Mouse (Mus musculus) thymus, postnatal 25 days (tissue): ENCODE measurements around the gene Cd200r4.
A peak's percentile ranks its signal among the peaks of the same experiment; 100 is the strongest.
"Not testable (repeated sequence)": the region's sequence is repeated elsewhere in the genome, so short reads cannot be mapped to it uniquely, and the experiment has no call there.

Experiments
- DNase-seq: peaks from one replicate; pipeline ENCODE4 v3.0.0; 2022

Cd200r4 gene

GRCm38 (mm10) chr16:44811544-44811943, at the start of gene Cd200r4:
Gene Cd200r4 (plus strand): TSS chr16:44811733.
- no peak for DNase-seq

- no peak for DNase-seq
These were observed 49.7 kb upstream of the Cd200r4 start for GRCm38 (mm10) chr16:44761811-44762210.

GRCm38 (mm10) chr16:44765555-44766319, 45.8 kb upstream of the Cd200r4 start, which contains the start of gene Cd200r1:
Gene Cd200r1 (plus strand): TSS chr16:44765736.
- peak; percentile 36 for DNase-seq

GRCm38 (mm10) chr16:44766320-44766892, 45.1 kb upstream of the Cd200r4 start:
- peak; percentile 11 for DNase-seq

- no peak for DNase-seq
These were observed 44.0 kb upstream of the Cd200r4 start for GRCm38 (mm10) chr16:44767506-44767905.

GRCm38 (mm10) chr16:44767967-44768366, 43.6 kb upstream of the Cd200r4 start:
- DNase-seq = no peak

- DNase-seq = no peak
These were observed 39.0 kb upstream of the Cd200r4 start for GRCm38 (mm10) chr16:44772577-44772976.

GRCm38 (mm10) chr16:44773673-44774072, 37.9 kb upstream of the Cd200r4 start:
- DNase-seq = no peak

GRCm38 (mm10) chr16:44774201-44774600, 37.3 kb upstream of the Cd200r4 start:
- DNase-seq = no peak

GRCm38 (mm10) chr16:44778538-44779147, 32.9 kb upstream of the Cd200r4 start:
- DNase-seq = peak; percentile 50

- no peak for DNase-seq
These were observed 32.0 kb upstream of the Cd200r4 start for GRCm38 (mm10) chr16:44779494-44779893.

GRCm38 (mm10) chr16:44780751-44781150, 30.8 kb upstream of the Cd200r4 start:
- no peak for DNase-seq

GRCm38 (mm10) chr16:44786934-44787333, 24.6 kb upstream of the Cd200r4 start:
- DNase-seq = no peak

- DNase-seq = no peak
These were observed 17.1 kb upstream of the Cd200r4 start for GRCm38 (mm10) chr16:44794416-44794815.

GRCm38 (mm10) chr16:44805976-44806375, 5.6 kb upstream of the Cd200r4 start:
- DNase-seq = no peak

GRCm38 (mm10) chr16:44810223-44810622, 1.3 kb upstream of the Cd200r4 start:
- not testable (repeated sequence) for DNase-seq

GRCm38 (mm10) chr16:44812468-44813065, 1.0 kb downstream of the Cd200r4 start:
- no peak for DNase-seq

GRCm38 (mm10) chr16:44818010-44818409, 6.5 kb downstream of the Cd200r4 start:
- DNase-seq = no peak

- DNase-seq = no peak
These were observed 9.0 kb downstream of the Cd200r4 start for GRCm38 (mm10) chr16:44820545-44820944.

GRCm38 (mm10) chr16:44832286-44832685, 20.8 kb downstream of the Cd200r4 start:
- DNase-seq = no peak

GRCm38 (mm10) chr16:44833189-44833588, 21.7 kb downstream of the Cd200r4 start:
- DNase-seq = not testable (repeated sequence)

GRCm38 (mm10) chr16:44866797-44867196, 55.3 kb downstream of the Cd200r4 start, which contains the start of gene Cd200r2:
Gene Cd200r2 (plus strand): TSS chr16:44867097.
- DNase-seq = no peak

- no peak for DNase-seq
These were observed 63.6 kb downstream of the Cd200r4 start for GRCm38 (mm10) chr16:44875178-44875577.
